Mouse (Mus musculus): ENCODE results near the gene Dusp10.

DNA sequence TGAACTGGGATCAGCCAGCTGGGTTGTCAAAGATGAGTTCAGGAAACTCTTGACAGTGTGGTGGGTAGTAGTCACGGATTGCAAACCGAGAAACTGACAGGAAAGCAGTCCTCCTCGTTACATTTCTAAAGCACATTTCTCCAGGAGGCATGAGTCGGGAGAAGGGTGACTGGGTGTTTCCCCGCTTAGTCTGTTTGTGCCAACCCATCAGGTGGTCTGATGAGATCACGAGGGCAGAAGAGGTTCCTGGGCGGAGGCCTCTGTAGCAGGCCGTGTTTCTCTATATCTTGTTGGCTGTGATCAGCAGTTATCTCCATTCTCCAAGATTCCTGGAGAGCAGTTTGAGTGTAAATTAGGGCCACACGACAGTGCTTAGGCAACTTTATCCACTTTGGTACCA lies 29.6 kb downstream of the Dusp10 start:
- TF ChIP-seq CTCF (IDR thresholded peaks at IDR 0.05) (no peak), EP300 (IDR thresholded peaks at IDR 0.05; ENCODE audit: insufficient read depth, low read depth, low read length) (no peak), POLR2A (IDR thresholded peaks at IDR 0.05; ENCODE audit: insufficient read depth, low read depth, low read length) (no peak)
